ENCODE assay signal across 12 mouse cellular contexts in the genomic region with DNA sequence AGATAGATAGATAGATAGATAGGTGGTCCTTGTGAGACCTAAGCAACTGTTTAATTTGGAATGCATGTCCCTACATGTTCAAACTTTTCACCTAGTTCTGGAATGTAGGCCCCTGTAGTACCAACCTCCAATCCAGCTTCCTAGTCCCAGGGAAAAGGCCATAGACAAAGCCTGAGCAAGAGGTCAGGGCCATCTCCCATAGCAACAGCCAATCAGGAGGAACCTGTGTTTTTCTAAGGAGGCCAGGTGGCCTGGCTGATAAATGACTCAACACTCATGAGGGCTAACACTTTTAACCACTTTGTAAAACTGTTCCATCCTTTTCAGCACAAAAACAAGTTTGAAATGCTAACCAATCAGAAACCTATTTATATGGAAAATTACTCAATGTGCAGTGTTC.
"Had no signal": no experiment of that assay in that cellular context is flagged by ENCODE, and none has a peak within 500 bp of the region (broad histone marks: within the 10 kb centered on the region; RNA-seq: fewer than 3 reads in every experiment).

No protein-coding gene starts in this region.

- DNase-seq: kidney, adult 2 months; kidney, postnatal 14 days; lung, adult 18-20 months; midbrain, embryonic 14.5 days; right cerebral cortex, adult 18-20 months; right cerebral cortex, postnatal 25 days had no signal

- H3K4me2 ChIP-seq: kidney, embryonic 15.5 days; neural tube, embryonic 15.5 days had no signal

- H3K27me3 ChIP-seq: kidney, embryonic 15.5 days; neural tube, embryonic 15.5 days had no signal

- H3K9me3 ChIP-seq: kidney, embryonic 15.5 days; limb, embryonic 10.5 days; neural tube, embryonic 15.5 days had no signal

- H3K4me1 ChIP-seq: kidney, embryonic 15.5 days; limb, embryonic 10.5 days; neural tube, embryonic 15.5 days had no signal

- H3K4me3 ChIP-seq: kidney, embryonic 15.5 days; left cerebral cortex, adult 2 months; limb, embryonic 10.5 days; myocyte; neural tube, embryonic 15.5 days had no signal

- H3K9ac ChIP-seq: kidney, embryonic 15.5 days; neural tube, embryonic 15.5 days had no signal

- H3K36me3 ChIP-seq: kidney, embryonic 15.5 days; limb, embryonic 10.5 days; neural tube, embryonic 15.5 days had no signal

- H3K27ac ChIP-seq: kidney, embryonic 15.5 days; left cerebral cortex, adult 2 months; limb, embryonic 10.5 days; neural tube, embryonic 15.5 days; stomach, postnatal 0 days had no signal
